Mouse (Mus musculus) spleen, adult 12 weeks (tissue): ENCODE measurements around the gene Erc1.
"Not testable (repeated sequence)": the region's sequence is repeated elsewhere in the genome, so short reads cannot be mapped to it uniquely, and the experiment has no call there.

ENCODE experiments used
- DNase-seq: peaks from one replicate; pipeline ENCODE4 v3.0.0; 2022; ENCODE audit warnings: low spot score

Gene Erc1

DNA sequence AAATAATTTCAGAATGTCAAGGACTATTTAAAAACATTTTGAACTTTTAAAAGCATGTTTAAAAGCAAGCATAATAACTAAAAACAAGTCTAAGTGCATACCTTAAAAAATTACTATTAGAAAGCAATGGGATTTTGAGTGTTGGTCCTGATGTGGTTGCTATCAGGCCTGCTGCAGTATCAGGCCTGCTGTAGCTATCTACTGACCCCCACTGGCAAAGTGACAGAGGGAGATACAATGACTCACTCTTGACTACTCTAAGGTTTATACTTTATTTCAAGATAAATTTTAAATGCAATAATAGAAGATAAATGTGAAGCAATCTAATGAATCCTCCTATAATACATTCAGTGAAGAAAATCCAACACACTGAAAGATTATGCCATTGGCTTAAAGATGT, 138.4 kb downstream of the Erc1 start:
- no peak for DNase-seq

DNA sequence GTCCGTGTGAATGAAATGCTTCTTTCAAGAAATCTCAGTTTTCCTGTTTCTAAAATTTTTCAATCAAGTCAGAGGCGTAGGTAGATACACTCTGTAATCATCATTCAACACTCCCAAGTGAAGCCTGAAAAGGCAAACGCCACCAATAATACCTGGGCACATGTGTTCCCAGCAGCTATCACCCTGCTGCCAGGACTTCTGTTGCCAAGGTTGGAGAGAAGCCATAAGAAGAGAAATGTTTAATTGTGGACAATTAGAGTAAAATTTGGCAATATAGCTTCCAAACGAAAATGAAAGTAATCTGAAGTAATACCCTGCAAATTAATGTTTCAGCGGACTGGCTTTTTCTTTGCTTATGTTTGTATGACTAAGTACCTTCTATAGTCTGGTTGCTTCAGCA, 140.1 kb downstream of the Erc1 start:
- no peak for DNase-seq

DNA sequence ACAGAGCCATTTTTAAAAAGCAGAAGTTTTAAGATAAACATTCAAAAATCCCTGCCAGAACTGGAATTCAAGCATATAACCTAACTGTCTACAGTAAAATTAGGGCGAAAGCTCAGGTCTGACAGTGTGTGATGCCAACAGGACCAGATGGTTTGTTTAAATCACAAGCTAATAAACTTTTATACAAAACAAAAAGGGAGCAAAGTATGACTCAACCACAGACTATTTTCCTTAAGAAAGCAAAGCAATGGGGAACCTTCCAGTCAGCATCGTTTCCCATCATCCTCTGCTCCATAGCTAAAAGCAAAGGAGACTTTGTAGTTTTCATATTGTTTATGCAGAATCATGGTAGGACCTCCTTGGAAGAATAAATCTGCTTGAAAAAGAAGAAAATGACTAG, 143.1 kb downstream of the Erc1 start:
- no peak for DNase-seq

DNA sequence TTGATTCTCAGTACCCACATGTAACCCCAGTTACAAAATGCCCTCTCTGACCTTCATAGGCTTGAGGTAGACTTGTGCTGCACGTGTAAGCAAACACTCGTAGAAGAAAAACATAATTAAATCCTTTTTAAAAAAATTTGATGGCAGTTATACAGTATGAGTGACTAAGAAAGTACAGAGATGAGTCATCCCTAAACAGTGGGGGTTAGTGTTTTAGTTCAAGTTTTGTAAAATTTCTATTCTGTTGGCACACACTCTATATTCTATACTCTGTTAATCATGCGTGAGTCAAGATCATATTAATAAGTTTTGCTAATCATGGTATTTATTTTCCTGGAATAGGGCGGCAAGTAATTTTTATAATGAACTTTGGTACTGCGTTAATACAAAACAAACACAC, 155.2 kb downstream of the Erc1 start:
- DNase-seq = no peak

DNA sequence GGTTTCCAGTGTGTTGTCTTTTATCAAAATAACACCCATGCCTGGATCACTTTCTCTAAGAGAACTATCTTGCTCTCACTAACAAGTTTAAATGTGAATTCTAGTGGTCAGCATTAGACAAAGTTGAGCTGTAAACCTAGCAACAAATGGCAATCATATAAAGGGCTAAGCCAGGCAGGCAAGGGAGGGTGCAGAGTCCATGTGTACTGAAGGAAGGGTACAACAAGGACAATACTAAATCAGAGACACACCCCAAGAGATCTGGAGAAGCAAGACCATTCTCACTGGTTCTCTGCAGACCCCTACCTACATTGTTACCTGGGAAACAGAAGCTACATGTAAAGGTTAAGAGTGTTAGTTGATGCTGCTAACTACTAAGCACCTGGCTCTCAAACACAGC, 161.5 kb downstream of the Erc1 start:
- DNase-seq = no peak

DNA sequence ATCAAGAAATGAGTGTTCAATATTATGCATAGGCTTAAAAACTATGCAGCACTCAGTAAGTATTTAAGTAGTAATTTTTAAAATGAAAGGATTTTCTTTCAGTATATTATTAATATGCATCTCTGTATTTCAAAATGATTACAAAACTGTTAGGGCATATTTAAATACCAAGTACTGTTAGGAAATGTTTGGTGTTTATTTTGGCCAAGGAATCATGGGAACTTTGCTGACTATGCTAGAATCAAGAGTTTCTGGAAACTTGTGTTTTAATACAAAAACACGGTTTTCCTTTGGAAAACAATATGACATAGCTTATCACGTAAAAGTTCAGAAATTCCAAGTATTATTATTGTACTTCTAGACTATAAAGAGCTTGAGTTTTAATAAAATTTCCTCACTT, 167.2 kb downstream of the Erc1 start:
- DNase-seq = no peak

DNA sequence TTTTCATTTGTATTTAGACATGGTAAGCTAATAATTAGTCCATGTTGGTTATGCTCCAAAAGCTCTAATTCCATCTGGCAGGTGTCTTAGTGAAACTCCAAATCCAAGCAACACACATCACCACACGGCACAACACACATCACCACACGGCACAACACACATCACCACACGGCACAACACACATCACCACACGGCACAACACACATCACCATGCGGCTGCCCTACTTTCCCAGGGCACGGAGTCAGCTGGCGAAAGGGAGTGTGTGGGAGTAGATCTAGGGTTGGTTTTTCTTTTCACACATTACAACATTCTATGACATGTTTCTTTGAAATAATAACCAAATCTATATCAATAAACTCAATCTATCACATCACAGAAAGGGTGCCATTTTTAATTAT, 173.2 kb downstream of the Erc1 start:
- DNase-seq = no peak

DNA sequence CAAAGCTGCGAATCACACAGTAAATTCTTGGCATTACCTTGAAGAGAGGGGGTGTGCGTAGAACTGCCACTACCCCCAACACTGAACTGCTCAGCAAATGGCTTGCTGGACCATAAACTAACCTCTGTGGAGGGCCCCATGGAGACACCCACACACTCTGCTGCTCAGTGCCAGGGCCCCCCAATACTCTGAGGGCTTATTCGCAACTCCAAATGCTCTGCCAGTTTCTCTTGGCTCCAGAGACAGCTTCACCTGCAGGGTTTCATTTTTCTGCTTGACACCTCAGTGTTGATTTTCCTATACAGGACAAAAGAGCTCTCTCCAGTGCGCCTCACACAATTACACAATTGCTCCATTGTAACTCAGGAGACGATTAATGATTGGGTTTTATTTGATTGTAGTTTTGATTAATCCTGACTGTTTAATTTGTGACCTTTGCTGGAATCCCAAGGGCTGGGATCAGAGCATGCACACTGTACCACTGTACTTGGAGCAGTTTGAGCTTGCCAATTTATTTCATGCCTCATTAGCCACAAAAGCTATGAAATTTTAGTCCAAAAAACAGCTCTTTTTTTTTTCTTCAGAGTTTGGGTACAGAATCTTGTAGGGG, 173.7 kb downstream of the Erc1 start:
- DNase-seq = no peak

DNA sequence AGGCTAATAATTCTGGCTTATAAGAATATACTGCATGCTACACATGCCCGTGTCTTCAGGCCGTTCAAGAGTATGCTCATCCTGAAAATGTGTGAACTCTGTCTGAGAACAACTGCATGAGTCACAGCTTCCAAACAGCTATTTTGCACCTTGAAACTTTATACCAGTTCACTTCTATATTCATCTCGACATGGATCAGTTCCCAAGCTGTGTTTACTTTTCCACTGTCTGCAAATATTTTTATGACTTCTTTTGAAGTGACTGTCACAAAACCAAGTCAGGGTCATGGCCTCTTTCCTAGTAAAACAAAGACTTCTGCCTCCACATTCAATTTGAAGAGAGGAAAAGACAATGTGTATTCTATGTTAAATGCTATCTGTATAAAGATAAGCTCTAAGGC, 178.2 kb downstream of the Erc1 start:
- DNase-seq = no peak

DNA sequence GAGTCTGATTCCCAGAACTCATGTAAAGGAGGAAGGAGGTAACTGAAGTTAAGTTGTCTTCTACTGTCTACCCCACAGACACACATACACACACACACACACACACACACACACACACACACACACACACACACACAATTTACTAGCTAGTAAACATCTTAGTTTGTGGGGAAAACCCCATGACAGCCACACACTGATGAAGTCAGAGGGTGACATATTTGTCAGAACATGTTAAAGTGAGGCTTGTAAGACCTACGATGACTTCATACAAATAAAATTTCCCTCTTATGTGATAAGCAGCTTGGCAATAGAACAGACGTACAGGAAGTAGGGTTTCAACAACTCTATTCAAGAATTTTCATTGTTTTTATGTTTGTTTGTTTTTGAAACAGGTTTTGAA, 185.0 kb downstream of the Erc1 start:
- no peak for DNase-seq

DNA sequence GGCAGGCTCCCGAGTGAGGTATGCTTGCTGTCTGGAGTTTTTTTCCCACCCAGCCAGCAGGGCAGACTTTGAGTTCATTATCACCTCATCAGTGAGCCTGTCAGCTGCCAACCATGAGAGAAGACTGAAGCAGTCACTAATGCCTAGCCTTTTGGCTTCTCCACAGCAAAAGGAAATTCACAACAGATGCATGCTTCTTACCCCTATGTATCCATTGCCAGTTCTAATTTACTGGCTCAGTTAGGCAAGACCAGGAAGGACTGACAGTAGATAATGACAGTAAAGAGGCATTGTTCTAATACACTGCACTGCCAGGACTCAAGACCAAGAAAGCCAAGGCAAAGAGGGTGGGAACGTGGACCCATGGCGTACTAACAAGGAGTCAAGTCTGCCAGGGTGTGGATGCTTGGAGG, 186.9 kb downstream of the Erc1 start:
- no peak for DNase-seq

DNA sequence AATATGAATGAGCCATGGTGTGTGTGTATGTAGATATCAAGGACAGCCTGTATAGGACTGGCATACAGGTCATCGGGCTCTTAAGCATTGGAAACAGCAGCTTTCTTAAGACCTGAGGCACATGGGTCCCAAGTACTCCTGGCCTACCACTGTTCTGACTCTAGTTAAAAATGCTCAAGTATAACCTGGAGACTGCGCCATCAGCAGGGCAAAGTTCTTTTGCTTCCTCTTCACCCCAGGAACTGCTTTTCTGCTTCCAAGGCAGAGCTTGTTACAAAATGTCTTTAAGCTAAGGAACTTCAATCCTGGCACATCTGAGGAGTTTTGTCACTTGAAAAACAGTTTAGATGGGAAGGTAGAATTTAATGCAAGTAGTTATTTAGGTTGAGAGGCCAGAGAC, 189.5 kb downstream of the Erc1 start:
- DNase-seq = no peak

DNA sequence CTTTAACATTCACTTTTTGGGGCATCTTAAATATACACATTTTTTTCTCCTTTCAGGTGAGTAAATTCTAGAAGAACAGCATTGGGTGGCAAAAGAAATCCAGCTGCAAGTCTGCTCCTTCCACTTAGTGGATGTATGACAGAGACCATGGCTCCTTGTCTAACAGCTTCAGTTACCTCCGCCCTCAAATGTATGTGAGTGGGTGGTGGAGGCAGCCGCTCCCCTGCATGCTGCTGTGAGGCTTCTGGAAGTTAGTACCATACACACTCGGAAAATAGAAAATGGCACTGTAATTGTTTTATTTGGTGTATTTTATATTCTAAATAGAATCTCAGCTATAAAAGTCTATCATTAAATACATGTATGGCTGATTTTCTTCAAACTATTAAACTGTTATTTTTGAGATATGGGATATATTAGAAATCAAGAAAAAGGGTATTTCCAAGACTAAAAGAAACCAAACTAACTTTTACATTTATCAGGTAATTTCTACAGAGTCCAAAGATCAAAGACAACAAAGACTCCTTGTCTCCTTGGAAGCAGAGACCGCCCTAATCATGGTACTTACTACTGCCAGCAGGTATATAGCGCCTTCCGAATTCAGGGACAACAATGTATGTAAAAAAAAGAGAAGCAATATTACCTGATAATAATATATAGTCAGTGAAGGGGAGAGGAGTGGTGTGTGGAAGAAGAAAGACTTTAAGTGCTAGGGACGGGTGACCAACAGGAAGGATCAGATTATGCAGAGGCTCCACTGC, 190.4 kb downstream of the Erc1 start:
- DNase-seq = no peak

DNA sequence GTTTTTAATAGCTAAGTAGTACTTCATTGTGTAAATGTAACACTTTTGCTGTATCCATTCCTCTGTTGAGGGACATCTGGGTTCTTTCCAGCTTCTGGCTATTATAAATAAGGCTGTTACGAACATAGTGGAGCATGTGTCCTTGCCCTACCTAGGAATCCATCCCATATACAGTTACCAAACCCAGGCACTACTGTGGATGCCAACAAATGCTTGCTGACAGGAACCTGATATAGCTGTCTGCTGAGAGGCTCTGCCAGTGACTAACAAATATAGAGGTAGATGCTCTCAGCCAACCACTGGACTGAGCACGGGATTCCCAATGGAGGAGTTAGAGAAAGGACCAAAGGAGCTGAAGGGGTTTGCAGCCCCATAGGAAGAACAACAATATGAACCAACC, 193.2 kb downstream of the Erc1 start:
- not testable (repeated sequence) for DNase-seq

DNA sequence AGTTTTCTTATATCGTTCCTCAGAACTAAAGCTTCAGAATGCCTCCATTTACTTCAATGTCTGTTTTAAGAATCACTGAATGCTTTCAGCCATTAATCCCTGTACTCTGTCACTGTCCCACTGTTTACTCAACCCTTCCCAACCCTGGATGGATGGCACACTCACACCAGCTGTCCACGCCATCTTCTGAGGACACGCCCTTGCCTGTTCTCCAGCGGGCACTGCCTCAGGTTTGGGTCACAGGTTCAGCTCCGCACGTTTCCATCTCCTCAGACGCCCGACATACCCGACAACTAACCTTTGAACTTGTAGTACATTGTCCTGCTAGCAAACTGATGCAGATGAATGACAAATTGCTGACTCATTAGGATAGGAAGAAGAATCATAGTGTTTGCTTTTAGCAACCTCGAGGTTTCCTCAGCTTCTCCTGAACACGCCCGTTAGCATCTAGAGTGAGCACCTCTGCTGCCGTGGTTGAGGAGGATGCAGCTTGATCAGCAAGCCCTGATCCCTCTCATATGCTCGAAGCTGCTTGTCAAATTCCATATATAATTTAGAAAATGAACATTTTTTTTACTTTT, 204.0 kb downstream of the Erc1 start:
- DNase-seq = no peak

DNA sequence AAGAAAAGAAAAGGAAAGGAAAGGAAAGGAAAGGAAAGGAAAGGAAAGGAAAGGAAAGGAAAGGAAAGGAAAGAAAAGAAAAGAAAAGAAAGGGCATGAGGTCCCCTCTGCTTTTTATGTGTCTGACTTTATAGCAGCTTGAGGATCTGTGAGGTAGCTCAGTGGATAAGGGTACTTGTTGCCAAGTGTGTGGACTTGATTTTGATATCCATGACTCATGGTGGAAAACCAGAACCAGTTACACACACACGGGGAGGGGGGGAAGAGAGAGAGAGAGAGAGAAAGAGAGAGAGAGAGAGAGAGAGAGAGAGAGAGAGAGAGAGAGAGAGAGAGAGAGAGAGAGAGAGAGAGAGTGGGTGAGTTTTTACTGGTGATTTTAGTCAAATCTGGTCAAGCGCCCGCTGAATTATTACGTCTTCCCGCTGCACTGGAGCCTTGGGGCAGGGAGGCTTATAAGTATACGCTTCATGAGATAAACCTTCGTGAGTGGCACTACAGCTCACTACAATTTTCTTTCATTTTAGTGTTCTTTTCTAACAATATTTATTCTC, 204.7 kb downstream of the Erc1 start:
- no peak for DNase-seq

DNA sequence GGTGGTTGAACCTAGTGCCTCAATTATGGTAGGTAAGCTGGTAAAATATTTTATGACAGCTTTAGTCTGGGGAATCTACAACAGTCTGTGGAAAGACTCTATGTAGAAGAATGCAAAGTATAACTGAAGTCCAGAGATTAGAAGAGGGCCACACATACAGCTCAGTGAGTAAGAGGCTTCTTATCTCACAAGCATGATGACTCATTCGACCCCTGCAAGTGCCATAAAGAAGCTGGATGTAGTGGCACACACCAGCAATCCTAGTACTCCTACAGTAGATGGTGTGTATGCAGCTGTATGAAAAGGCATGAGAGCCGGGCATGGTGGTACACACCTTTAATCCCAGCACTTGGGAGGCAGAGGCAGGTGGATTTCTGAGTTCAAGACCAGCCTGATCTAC, 205.2 kb downstream of the Erc1 start:
- no peak for DNase-seq

DNA sequence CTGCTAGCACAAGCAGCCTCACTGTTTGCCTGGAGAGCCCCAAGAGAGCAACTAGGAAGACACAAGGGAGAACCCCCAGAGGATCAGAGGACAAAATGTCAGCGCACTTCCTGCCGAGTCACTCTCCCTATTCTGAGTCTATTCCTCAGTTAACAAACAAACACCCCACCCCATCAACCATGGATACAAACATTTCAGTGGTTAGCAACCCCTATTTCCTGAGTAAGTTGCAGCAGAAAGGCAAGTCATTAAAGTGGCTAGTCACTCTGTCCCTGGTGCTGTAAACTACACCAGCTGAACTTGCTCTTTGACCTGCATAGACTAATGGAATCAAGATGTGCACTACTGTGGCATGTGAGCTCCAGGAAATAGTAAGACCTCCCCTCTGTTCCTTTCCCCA, 212.3 kb downstream of the Erc1 start:
- DNase-seq = no peak

DNA sequence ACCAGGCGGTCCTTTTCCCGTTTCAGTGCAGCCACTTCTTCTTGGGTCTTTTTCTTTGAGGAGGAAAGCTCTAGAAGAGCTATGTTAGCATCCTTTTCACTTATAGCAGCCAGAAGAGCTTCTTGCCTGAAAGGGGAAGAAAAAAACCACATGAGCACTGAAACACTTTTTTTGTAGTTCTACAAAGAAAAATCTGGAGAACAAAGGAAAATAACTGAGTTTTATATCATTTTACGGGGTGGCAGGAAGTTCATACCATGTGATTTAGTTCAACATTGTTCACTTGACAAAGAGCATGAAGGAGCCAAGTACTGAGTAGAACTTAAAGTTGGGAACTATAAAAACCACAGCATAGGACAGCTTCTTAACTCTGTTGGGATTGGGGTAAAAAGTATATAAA, 217.3 kb downstream of the Erc1 start:
- no peak for DNase-seq

DNA sequence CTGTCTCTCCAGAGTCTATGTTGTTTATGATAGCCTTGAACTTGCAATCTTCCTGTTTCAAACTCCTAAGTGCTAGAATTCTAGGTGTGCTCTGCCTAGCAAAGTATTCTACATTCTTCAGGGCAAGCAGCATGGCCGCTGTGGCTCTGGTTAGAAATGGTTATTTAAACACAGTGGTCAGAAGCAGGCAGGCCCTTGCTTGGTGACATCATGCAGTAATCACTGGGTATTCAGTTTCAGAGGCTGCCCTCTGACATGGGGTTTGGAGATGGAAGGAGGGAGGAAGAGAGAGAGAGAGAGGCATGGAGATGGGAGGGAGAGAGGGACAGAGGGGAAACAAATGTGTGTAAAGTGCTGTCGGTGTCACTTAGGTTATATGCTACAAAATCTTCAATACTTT, 246.6 kb downstream of the Erc1 start:
- no peak for DNase-seq

DNA sequence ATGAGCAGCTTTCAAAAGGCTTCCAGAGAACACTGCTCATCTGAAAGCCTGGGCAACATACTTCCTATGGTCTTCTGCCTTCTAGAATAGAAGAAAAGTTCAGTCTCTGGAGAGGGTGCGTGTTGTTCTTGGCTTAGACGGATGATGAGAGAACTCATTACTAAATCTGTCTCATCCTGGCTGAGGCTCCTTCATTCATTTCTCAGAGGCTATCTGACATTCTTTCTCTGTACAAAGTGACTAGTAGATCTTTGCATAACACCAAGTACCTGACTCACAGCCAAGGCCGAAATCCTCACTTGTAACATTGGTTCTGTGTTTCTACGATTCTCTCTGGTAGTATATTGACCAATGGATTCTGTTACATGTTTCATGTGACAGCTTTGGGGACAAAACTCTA, 252.5 kb downstream of the Erc1 start:
- DNase-seq = no peak

DNA sequence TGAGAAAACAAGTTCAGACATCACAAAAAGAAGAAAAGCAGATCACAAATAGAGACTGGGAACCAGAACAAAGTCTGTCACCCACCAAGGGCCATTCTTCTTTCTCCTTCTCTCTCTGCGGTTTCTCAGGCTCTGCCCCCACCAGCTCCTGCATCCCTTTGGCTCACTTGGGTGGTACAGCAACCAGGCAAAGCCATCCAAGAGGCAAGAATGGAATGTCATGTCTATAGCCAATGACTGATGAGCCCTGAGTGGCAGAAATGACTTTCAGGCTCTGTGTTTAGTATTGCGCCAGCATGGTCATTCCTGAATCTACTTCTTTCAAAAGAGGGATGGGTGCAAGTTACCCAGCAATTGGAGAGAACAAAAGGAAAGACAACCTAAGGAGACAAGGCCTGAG, 257.1 kb downstream of the Erc1 start:
- DNase-seq = no peak

DNA sequence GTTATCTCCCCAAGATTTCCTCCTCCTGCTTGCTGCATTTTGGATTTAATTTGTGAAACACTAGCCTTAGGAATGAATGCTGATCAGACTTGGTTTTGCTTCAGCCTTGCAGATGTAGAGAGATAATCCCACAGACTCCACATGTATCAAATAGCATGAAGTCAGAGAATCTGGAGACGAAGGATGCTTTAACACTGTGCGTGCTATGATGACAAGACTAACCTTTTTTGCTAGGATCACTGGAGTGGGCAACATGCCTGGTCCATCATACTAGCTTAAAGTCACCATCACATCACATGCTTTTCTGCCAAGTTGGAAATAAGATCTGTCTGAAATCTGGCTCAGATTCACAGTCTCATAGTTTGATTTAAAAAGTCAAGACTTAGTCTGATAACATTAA, 260.1 kb downstream of the Erc1 start:
- DNase-seq = no peak

DNA sequence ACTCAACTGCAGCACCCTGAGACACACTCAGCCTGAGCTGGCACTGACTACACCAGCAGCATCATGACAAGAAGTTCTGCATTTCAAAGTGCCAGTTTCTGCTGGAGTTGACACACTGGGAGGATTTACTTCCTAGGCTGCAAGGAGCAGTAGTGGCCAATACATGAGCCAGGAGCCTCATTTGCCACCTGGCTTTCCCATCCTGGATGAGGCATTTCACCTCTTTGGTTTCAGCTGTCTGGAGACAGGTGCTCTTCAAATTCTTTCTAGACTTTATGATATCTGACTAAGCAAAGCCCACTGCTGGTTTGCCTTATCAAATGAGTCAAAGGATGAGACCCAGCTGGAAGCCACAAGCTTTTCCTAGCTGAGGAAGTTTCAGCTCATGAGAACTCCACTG, 260.5 kb downstream of the Erc1 start:
- no peak for DNase-seq
